Mouse (Mus musculus) embryonic stem cell, embryonic (primary cell): ENCODE measurements around the gene Skap1.

Experiments
- CTCF ChIA-PET, 4 experiments: fragments of 300-600 bp in 2 of 4; fragments of 350-600 bp in 2 of 4; sonication (Branson Sonifier 250); formaldehyde crosslinking; loops; one replicate each; lab custom pipeline; 2022; ENCODE audit warnings: inconsistent platforms in 2 of 4; lab: Charles Lee
- POLR2A ChIA-PET, 4 experiments: fragments of 300-600 bp in 2 of 4; fragments of 350-600 bp in 2 of 4; sonication (Branson Sonifier 250); formaldehyde crosslinking; loops; one replicate each; lab custom pipeline; 2022; ENCODE audit warnings: antibody characterized with exemption in 4 of 4, inconsistent platforms in 1 of 4; lab: Charles Lee

Gene Skap1

GRCm38 (mm10) chr11:96631521-96631920 is 167.1 kb downstream of the Skap1 start:
- ChIA-PET CTCF (interaction anchor here in 3 of 4 experiments (0.6 to 1.5 kb wide), 3 partner anchors 10 to 222 kb away, joined by 3 to 4 read pairs (median 3); no protein-coding TSS in a partner anchor), POLR2A (interaction anchor here in 1 of 4 experiments (1.3 kb wide), 1 partner anchor 42 kb away, joined by 3 read pairs; no protein-coding TSS in a partner anchor)

DNA sequence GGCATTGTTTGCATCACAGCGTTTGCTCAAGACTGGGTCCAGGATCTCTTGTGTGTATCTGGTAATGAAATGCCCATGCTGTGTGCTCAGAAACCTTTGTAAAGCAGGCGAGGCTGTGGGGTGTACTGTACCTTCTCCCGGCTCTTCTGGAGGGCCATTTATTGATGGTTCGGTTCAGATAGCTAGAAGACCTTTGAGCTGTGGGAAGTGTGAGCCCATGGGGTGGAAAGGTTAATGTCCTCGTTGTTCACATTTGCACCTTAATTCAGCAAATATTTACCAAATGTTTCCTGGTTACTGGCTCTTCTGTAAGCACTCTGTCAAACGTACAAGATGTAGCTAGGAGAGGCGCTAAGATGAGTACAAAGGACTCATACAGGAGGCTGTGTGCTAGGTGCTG is 173.5 kb downstream of the Skap1 start:
- ChIA-PET POLR2A (interaction anchor here in 2 of 4 experiments (0.8 to 1.7 kb wide), 3 partner anchors 8 to 15 kb away, joined by 4 to 7 read pairs (median 4); no protein-coding TSS in a partner anchor), CTCF (no interaction called here)

DNA sequence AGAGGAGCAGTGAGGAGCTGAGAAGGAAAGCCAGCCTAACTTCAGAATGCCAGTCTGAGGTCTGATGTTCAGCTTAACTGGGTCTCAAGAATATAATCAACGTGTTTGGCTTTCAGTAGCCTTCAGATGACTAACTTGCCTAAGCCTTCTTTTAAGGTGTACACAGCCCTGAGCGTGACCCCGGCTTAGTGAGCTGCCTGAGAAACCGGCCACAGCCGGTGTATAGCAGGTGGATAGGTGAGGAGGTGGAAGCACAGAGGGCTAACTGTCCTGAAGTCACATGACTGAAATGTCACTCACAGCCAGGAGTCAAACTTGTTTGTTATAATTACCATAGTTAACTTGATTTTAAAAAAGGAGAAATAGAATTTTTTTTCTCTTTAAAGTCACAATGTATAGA is 175.4 kb downstream of the Skap1 start:
- CTCF ChIA-PET = interaction anchor here in 2 of 4 experiments (0.5 to 1.3 kb wide), 3 partner anchors 10 to 20 kb away, joined by 3 to 4 read pairs (median 4); no protein-coding TSS in a partner anchor
- POLR2A ChIA-PET = interaction anchor here in 3 of 4 experiments (0.5 to 1.1 kb wide), 3 partner anchors 138 to 149 kb away, joined by 3 to 5 read pairs (median 4); partner anchors contain the start of genes Cbx1 (in 1 of the 3) and Snx11 (in 1 of the 3)

DNA sequence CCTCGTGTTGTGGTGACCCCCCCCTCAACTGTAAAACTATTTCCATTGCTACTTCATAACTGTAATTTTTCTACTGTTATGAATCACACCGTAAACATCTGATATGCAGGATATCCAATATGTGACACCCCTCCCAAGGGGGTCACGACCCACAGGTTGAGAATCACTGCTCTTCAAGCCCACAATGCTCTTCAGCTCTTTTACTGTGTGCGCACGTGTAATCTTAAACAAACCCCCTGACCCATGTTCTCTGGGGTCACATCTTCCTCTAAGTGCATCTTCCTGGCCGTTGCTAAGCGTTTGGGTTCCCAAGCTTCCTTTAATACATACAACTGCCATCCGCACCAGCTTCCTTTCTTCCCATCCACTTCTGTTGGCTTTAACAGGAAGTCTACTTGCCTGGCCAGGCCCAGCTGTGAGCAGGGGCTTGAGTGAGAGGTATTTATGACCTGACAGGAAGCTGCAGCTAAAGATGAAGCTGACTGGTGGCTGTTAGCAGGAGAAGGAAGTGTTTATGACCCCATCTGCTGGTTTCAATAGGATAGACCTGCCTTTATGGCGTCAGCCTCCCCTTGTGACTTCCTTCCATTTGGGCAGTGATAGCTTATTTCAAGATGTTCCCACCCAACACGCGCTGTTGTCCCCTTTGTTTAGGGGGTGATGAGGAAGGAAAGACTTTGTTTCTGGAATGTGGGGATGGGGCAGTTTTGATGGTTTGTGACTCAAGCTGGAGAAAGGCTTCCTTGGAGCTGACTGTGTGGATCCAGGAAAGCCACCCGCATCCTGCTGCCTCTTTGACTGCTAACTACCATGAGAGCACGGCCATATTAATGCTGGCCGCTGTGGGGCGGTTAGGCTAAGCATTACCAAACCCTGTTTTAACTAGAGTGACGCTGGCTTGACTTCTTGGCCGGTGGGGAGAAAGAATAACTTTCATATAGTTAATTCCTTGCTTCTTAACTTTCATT is 178.1 kb downstream of the Skap1 start:
- POLR2A ChIA-PET = interaction anchor here in 3 of 4 experiments (0.6 to 1.6 kb wide), 10 partner anchors 8 to 220 kb away, joined by 3 to 6 read pairs (median 3); no protein-coding TSS in a partner anchor
- CTCF ChIA-PET = interaction anchor here in 3 of 4 experiments (0.5 to 1.5 kb wide), 5 partner anchors 20 to 608 kb away, joined by 3 to 5 read pairs (median 4); no protein-coding TSS in a partner anchor

DNA sequence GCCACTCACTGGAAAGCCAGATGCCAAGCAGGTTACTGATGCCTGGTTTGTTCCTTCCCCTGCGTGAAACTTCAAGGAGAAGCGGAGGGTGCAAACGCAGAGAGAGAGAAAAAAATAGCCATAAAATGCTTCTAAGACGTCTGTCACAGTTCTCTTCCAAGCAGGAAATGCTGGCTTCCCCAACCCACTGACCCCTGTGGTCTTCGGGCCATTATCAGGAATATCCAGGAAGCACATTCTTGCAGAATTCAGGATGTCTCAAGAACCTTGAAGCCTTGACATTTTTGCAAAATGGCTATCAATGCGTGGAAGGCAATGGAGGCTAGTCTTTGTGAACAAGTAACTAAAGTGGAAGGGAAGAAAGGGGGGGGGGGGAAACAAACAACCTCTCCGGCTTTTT is 180.6 kb downstream of the Skap1 start:
- CTCF ChIA-PET = interaction anchor here in 1 of 4 experiments (0.7 kb wide), 1 partner anchor 31 kb away, joined by 4 read pairs; no protein-coding TSS in a partner anchor
- POLR2A ChIA-PET = no interaction called here

DNA sequence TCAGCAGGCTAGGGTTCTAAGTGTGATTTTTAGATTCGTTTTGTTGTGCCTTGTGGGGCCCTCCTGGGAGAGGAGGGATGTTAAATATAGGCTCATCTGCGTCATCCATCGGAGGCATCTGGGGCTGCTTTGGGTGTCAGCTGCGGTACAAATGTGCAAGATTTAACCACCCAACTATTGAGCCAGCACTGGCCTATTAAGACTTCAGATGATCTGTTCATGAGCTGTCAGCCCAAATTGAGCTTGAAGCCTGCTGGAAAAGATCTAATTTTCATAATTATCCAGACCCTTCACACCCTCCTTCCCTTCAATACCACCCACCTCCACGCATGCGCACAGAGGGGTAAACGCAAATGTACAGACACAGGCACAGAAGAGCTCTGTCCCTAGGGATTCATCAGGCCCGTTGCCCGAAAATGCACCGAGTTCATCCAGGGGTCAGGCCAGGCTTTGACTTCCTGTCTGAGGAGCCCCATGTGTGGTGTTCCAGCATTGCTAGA is 181.2 kb downstream of the Skap1 start:
- ChIA-PET CTCF (interaction anchor here in 1 of 4 experiments (0.6 kb wide), 1 partner anchor 40 kb away, joined by 3 read pairs; no protein-coding TSS in a partner anchor), POLR2A (no interaction called here)

DNA sequence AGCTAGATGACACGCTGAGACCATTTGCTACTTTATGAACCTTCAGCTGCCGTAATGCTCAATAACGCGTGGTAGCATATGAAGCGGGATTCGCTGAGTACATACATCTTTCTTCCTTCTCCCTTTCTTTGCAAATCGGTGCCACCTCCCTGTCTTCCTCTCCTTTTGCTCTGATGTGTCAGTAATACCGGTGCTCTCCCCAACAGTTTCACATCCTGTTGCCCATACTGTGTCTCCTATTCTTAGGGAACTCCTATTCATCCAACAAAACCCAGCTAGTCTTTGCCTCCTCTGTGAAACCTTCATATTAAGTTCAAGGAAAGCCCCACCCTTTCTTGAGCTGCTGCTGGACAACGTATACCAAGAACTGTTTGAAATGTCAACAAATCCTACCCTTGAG is 187.5 kb downstream of the Skap1 start:
- CTCF ChIA-PET = no interaction called here

GRCm38 (mm10) chr11:96653867-96654266 is 189.5 kb downstream of the Skap1 start:
- CTCF ChIA-PET = interaction anchor here in 1 of 4 experiments (0.8 kb wide), 1 partner anchor 390 kb away, joined by 4 read pairs; no protein-coding TSS in a partner anchor
- POLR2A ChIA-PET = interaction anchor here in 1 of 4 experiments (0.7 kb wide), 1 partner anchor 34 kb away, joined by 3 read pairs; no protein-coding TSS in a partner anchor

More for the DNA sequence above, 187.5 kb downstream of the Skap1 start:
- POLR2A ChIA-PET = interaction anchor here in 1 of 4 experiments (0.5 kb wide), 1 partner anchor 92 kb away, joined by 3 read pairs; no protein-coding TSS in a partner anchor

DNA sequence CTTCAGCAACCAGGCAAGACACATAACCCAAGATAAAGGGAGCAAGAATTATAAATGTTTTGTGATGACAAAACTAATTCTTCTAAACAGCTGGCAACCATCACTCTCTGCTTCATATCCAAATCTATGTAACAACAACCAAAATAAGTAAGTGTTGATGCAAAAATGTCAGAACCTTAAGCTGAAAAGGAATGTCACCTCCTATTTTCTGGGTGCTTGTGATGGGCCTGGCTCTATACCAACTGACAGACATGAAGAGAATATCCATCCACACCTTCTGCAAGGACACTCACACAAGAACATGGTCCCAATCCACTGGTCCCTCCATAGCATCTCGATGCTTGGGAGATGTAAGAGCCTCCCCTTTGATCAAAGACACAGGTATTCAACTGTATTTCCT is 194.0 kb downstream of the Skap1 start:
- CTCF ChIA-PET = interaction anchor here in 3 of 4 experiments (0.5 to 1.0 kb wide), 3 partner anchors 12 to 56 kb away, joined by 3 to 4 read pairs (median 3); no protein-coding TSS in a partner anchor

DNA sequence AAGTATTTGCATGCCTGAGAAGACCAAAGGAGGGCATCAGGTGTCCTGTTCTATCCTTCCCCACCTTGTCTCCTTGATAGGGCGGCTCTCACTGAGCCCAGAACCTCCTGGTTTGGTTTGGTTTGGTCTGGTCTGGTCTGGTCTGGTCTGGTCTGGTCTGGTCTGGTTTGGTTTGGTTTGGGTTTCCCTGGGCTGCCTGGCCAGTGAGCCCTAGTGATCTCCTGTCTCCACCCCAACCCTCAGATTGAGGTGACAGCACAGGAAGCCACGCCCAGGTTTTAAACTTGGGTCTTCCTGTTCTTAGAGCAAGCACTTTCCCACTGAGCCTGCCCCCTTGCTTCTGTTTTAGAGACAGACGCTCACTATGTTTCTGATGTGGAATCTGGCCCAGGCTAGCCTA is 202.5 kb downstream of the Skap1 start:
- CTCF ChIA-PET = interaction anchor here in 2 of 4 experiments (0.9 to 1.0 kb wide), 2 partner anchors 21 to 37 kb away, joined by 4 read pairs; no protein-coding TSS in a partner anchor

More for the DNA sequence above, 194.0 kb downstream of the Skap1 start:
- POLR2A ChIA-PET = interaction anchor here in 1 of 4 experiments (1.0 kb wide), 1 partner anchor 61 kb away, joined by 3 read pairs; no protein-coding TSS in a partner anchor

GRCm38 (mm10) chr11:96668367-96668766 is 204.0 kb downstream of the Skap1 start:
- CTCF ChIA-PET = no interaction called here
- POLR2A ChIA-PET = interaction anchor here in 1 of 4 experiments (0.5 to 1.2 kb wide), 2 partner anchors 26 to 46 kb away, joined by 3 read pairs; no protein-coding TSS in a partner anchor

More for the DNA sequence above, 202.5 kb downstream of the Skap1 start:
- POLR2A ChIA-PET = interaction anchor here in 2 of 4 experiments (0.7 to 1.0 kb wide), 2 partner anchors 30 to 309 kb away, joined by 3 to 4 read pairs; no protein-coding TSS in a partner anchor

DNA sequence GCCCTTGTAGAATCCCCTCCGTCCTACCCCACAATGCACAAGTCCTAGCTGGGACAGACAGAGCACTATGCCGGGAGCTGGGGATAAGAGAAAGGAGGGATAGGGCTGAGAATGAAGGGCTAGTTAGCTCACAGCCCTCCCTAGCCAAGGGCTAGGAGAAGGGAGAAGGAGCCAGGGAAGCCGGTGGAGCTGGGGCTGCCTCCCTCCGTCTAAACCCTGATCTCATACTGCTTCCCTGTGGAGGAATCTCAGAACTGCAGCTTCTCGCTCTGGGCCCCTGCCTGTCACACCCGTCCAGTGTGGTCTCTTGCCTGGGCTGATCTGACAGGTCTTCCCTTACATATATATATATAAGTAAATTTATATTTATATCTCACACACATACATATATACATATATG is 209.4 kb downstream of the Skap1 start:
- CTCF ChIA-PET = interaction anchor here (0.5 to 2.3 kb wide), 49 partner anchors 11 to 1827 kb away, joined by 3 to 12 read pairs (median 3); partner anchors contain the start of genes Hoxb5 (in 1 of the 4) and Snx11 (in 1 of the 4)

DNA sequence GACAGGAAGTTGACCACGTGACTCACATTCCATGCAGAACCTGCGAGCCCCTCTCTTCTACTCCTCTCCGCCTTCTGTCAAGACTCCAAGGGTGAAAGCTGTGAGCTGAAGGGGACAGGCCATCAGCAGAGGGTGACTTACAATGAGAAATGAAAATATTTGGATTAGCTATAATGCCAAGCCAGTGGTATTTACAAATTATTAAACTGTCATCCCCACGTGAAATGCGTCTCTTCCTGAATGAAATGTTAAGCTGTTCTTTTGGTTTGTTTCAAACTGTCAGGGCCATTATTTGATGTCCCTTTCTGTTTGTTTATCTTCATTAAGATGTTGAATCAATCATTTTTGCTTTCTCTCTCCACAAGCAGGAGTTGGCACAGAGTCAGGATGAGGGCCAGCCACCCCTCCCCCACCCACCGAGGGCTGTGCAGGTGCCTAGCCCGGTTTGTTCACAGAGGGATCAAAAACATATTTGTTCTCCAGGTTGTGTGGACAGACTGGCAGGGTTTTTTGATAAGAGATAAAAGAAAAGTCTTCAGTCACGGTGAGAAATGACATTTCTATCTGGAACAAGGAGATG is 210.5 kb downstream of the Skap1 start:
- ChIA-PET CTCF (interaction anchor here in 3 of 4 experiments (0.8 to 2.3 kb wide), 4 partner anchors 139 to 435 kb away, joined by 3 to 6 read pairs (median 5); no protein-coding TSS in a partner anchor), POLR2A (interaction anchor here in 1 of 4 experiments (1.2 kb wide), 1 partner anchor 38 kb away, joined by 3 read pairs; no protein-coding TSS in a partner anchor)

More for the DNA sequence above, 209.4 kb downstream of the Skap1 start:
- POLR2A ChIA-PET = interaction anchor here in 2 of 4 experiments (0.6 to 1.3 kb wide), 7 partner anchors 24 to 561 kb away, joined by 3 to 5 read pairs (median 3); no protein-coding TSS in a partner anchor

DNA sequence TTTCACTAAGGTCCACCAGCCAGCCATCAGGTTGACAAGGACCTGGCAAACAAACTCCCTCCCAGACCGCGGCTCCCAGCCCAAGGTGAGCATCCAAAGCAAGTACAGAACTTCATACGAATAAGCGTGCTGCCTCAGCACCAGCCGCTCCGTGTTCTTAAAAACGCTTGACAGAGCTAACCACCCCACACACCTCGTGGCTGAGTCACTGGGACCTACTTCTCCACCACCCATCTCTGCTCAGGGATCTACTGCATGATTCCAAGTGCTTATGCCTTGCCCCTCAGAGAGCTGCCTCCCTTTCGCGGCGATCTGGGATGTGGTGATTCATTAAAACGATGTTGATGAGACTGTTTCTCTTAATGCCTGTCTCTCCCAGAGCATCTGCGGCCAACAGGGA is 213.6 kb downstream of the Skap1 start:
- CTCF ChIA-PET = interaction anchor here in 1 of 4 experiments (0.9 kb wide), 1 partner anchor 270 kb away, joined by 3 read pairs; no protein-coding TSS in a partner anchor
- POLR2A ChIA-PET = no interaction called here

GRCm38 (mm10) chr11:96679026-96679425 is 214.6 kb downstream of the Skap1 start:
- CTCF ChIA-PET = interaction anchor here in 2 of 4 experiments (0.7 kb wide), 2 partner anchors 107 to 418 kb away, joined by 3 to 5 read pairs; no protein-coding TSS in a partner anchor
- POLR2A ChIA-PET = no interaction called here

DNA sequence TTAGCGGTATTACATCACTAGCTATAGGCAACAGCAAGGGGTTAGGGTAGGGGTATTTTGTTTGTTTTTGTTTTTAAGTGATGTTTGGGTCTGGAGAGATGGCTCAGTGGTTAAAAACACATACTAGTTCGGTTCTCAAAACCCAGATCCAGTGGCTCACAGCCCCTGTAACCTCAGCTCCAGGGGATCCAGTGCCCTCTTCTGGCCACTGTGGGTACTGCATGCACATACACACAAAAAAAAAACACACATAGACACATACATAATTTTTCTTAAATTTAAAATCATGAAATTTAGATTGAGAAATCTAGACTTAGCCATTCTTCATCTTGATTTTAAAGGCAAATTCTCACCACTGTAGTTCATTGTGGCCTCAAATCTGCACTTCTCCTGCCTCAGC is 221.0 kb downstream of the Skap1 start:
- ChIA-PET POLR2A (interaction anchor here in 3 of 4 experiments (0.5 to 1.9 kb wide), 6 partner anchors 9 to 107 kb away, joined by 3 to 7 read pairs (median 4); no protein-coding TSS in a partner anchor), CTCF (interaction anchor here (0.6 to 1.6 kb wide), 37 partner anchors 9 to 1373 kb away, joined by 3 to 14 read pairs (median 4); no protein-coding TSS in a partner anchor)
